Mouse (Mus musculus): ENCODE results near the gene Zfp185. TPM values are rescaled to one million over a fixed set of nuclear protein-coding genes. Genes with fewer than 3 reads are reported as not detected.

Zfp185 gene
- total RNA-seq (2021) = 1 to 10 TPM; 1.3 to 1.4 TPM
- long read RNA-seq, partial matches to known transcripts = 0 of 3 reads
- long read RNA-seq, other reads (novel, unspliced or antisense) = 2 of 3 reads

DNA sequence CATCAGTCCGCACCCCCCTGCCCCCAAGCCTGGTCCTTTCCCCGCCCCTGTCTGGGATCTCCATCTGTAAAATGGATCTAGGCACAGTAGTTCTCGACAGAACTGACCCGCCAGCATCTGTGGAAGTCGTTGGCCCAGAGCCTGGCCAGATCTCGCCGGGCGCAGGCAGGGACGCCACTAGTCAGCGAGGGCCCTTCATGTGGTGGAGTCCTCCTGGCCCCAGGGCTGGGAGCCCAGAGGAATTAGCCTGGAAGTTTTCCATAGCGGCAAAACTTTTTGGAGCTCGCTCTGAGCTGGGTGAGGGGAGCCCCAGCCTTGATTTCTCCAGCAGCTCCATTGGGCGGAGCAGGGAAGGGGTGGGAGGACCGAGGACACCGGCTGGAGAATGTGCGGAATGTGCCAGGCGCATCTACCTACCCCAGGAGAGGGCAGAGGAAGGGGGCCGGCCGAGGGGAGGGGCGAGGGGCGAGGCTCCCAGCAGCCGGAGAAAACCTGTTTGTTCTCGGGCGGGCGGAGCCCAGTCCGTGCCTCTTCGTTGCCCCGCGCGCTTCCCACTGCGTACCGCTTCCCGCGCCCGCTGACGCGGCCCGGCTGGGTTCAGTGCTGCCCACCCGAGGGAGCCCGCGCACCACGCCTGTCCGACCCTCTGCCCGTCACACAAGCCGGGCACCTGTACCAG, at the start of gene Zfp185:
TSS of gene Zfp185 (plus strand) at position 499 of the 679 bp plus-strand sequence.
- peak in 1 of 2 experiments; percentile 5 for DNase-seq (ENCODE audit: low spot score in 2 of 2)

DNA sequence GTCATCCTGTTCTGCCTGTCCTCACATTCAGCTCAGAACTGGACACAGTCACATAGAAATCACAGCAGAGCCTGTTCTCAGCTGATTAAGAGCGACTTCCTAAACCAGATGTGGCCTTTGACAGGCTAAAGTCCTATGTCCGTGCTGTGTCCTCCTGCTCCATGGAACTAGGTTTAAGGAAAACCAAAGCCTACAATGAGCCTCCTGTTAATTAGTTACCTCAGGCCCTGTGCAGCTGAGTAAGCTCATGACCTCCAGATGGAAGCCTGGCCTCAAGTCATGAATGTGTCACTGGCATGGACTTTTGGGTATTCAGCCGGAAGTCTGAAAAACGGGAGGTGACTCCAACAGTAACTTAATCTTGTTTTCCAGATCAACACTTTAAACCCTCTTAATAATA, 33.7 kb upstream of the Zfp185 start:
- DNase-seq (ENCODE audit: low spot score in 2 of 2) = no peak

GRCm38 (mm10) chrX:72956486-72956885, 30.7 kb upstream of the Zfp185 start:
- no peak for DNase-seq (ENCODE audit: low spot score in 2 of 2)

DNA sequence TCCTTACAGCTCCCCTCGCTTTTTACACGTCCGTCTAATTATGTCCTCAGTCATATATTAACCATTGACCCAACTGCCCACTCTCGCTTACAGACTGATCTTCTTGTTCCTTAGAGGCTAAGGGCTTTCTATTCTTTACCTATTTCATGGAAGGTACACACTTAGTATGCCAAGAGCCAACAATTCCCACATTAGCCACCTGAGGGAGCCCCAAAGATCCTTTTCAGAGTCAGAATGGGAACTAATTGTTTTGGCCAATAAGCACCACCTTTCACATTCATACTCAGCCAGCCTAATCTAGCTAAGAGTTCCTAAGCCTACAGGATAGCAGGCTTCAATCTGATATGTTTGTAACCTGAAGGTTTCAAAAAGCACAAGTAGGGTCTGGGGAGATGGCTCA, 26.7 kb upstream of the Zfp185 start:
- DNase-seq (ENCODE audit: low spot score in 2 of 2) = peak in 1 of 2 experiments; percentile 19

DNA sequence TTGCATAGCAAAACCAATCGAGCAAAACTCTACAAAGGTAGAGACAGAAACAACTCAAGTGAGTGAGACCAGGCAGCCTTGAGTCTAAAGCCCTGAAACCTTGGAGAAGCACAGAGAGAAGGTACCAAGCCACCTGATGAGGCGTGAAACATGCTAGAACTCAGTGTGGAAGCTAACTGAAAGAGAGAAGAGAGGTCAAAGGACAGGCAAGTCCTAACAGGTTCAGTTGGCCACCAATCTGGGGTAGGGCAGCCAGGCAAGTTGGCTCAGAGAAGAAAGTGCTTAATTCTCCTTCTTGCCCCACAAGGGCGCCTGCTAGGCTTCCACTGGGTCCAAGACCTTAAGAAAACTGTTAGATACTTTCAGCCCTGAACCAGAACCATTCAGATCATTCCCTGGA, 25.6 kb upstream of the Zfp185 start:
- no peak for DNase-seq (ENCODE audit: low spot score in 2 of 2)

DNA sequence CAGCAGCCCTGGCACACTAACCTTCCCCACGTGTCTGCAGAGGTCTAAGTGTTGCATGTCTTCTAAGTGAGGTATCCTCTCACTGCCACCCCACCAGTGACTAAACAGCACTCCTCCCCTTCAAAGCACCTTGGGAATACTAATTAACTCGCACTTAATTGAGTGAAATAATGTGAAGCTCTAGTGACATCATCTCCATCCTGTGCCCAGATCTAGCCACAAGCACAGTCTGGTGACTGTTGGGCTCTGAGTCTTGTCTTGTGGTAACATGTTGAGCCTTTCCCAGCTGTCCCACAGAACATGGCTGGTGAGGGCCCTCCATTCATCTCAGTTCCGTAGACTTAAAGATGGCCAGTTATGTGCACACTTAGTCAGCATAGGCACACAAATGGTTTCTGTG, 24.4 kb upstream of the Zfp185 start:
- DNase-seq (ENCODE audit: low spot score in 2 of 2) = no peak

DNA sequence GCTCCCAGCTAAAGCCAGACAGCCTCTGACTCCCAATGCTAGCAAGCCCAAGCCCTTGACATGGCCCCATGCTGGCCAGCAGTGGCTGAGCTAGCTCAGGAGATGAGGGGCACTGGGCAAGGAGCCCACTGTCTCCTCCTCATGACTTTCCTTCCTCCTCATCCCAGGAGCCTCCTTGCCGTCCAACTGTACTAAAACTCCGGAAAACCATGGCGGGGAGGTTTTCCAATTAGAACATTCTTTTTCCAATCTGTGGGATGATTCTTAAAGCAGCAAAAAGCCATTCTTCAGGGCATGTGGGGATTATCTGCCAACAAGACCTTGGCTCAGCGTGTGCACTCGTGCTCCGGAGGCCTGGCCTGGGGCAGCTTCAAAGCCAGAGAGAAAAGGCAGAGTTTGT, 4.3 kb upstream of the Zfp185 start:
- DNase-seq (ENCODE audit: low spot score in 2 of 2) = no peak

DNA sequence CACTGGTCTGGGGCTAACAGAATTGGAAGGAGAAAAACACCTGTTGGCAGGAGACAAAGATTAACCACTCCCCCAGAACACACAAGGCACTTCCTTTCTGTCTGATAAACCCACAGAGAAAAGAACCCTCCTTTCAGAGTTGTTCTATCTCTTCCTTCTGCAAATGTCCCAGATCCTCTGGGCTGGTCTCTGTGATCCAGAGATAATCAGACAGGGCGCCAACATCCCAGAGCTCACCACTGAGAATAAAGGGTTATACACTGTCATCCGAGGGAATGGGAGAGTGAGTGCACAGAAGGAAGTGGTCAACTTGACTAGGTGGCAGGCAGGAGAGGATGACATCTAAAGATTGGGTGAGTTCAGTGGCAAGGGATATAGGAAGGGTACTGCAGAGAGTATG, 1.5 kb upstream of the Zfp185 start:
- no peak for DNase-seq (ENCODE audit: low spot score in 2 of 2)

DNA sequence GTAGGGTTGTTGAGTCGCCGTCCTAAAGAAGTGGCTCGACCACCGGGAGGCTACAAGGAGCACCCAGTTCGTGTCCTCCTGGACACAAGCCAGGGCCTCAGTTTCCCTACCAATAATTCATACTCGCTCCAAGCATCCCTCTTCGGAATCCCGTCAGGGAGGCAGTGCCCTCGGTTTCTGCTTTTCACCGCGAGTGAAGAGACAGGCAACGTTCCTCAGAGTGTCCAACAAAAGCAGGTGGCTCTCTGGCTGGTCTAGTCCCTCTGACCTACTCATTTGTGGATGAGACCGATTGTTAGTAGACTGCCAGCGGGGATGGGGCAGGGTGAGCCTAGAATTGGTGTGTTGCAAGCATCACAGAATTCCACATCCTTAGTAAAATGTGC, 374 bp downstream of the Zfp185 start:
- no peak for DNase-seq (ENCODE audit: low spot score in 2 of 2)

DNA sequence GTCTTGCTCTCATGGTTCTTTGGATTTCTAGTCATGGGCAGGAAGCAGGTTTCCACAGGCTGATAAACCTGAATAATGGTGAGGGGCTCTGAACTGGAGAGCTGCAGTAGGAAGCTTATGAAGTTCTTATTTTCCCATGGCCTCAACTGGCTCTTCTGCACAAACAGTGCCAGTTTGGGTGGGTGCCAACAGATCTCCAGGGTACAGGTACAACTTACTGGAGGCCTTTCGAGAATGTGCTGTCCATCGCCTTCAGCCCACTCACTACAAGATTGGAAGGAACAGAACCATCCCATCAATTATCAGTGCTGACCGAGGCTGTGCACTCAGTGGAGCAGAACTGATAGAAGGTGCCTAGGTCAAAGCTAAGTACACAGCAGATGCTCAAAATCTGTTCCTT, 1.3 kb downstream of the Zfp185 start:
- no peak for DNase-seq (ENCODE audit: low spot score in 2 of 2)

DNA sequence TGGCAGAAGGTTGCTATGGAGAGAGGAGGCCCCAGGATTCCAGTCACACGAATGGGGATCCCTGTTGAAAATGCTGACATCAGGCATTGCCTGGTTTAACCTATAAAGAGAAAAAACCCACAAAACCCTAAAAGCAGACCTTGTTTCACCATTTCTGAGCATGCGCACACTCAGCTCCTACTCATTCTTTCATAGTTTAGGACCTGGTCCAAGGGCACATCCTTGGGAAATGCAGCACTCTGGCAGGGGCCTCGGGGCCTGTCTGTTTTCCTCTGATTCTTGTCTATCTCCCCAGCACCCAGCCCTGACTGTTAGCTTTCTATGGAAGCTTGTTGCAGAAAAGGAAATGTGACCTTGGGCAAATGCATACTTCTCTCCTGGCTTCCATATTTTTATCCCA, 3.4 kb downstream of the Zfp185 start:
- DNase-seq (ENCODE audit: low spot score in 2 of 2) = peak in 1 of 2 experiments; percentile 16

- no peak for DNase-seq (ENCODE audit: low spot score in 2 of 2)
These were observed 5.3 kb downstream of the Zfp185 start for GRCm38 (mm10) chrX:72992291-72992919.

- DNase-seq (ENCODE audit: low spot score in 2 of 2) = no peak
These were observed 8.4 kb downstream of the Zfp185 start for GRCm38 (mm10) chrX:72995542-72995941.

DNA sequence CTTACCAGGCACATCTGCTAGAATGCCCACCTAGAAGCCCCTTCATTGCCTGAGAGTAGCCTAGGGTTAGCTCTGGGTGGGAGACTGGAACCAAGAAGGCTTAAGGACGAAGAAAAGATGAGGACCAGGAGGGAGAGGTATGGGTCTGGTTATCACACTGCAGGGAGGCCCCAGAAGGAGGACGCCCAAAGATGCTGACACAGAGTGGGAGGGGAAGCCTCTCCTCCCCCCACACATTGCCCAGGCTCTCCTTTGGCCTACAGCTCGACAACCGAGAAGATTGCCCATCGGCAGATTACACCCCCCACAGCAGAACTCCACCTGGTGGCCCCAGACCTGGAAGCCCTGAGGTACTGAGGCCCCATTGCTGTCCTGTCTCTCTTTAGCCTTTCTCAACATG, 16.0 kb downstream of the Zfp185 start:
- DNase-seq (ENCODE audit: low spot score in 2 of 2) = no peak

DNA sequence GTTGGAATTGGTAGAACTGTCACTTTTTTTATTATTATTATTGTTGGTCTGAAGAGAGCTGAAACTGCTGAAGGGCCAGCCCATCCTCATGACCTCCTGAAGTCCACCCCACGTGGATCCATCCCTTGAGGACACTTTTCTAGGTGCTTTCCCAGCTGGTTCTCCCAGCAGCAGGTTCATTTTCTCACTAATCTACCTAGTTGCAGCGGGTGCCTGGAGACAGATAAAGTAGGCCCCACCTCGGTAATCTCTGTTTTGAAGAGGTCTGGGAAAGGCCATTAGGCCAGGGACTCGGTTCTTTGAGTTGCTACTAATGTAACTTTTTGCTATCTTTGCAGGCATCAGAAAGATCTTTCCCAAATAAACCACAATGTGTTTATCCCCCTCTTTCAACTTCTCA, 18.5 kb downstream of the Zfp185 start:
- no peak for DNase-seq (ENCODE audit: low spot score in 2 of 2)

DNA sequence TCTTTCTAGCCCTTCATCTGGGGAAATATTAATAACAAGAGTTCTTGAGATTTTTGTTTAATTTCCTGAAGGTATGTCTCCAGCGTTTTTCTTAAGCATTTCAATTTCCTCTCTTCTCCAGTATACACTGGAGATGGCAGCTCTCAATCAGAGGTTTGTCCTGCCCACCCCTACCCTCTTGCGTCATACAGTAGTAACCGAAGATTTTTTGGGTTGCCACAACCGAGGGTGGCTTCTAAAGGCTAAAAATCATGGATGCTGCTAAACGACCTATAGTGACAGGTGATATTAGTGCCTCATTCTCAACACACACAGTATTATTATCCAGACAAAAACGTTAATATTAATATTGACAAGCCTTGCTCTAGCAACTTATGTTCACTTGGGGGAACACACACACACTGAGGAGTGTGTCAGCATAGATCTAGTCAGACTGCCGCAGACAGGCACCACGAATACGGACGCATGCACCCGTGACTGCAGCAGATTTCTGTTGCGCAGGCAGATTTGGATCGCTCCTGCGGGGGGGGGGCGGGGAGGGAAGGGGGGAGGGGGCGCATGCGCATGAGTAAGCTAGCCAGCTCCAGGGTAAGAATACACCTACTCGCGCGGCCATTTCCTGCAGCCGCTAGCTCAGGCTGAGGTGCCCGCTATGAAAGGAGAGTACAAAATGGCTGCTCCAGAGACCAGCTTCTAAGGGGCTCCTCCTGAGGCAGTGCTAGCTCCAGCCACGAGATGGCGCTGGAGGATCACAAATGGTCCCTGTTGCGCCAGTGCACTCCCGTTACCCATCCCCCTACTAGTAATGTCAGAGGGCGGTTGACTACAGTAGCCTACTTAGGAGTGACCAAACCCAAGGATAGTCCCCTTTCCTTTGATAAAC, 20.7 kb downstream of the Zfp185 start:
- DNase-seq (ENCODE audit: low spot score in 2 of 2) = peak; percentile 85 to 96

DNA sequence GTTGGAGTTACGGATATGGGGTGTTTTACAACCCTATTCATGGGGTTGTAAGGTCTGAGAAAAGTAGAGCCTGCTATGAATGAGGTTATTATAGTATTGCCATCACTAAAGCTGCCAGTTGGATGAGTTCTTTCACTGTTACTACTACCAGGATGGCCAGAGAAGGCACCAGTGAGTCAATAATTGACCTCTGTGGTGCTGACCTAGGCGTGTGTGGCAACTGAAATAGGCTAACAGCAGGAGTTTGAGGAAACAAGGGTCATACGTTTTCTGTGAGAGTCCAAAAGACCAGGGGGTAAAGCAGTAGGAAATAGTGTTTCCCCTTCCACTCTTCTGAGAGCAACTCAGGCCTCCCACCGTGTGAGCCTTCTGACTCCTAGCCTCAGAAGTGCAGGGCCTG, 25.7 kb downstream of the Zfp185 start:
- no peak for DNase-seq (ENCODE audit: low spot score in 2 of 2)

- DNase-seq (ENCODE audit: low spot score in 2 of 2) = no peak
These were observed 49.9 kb downstream of the Zfp185 start, which contains the start of gene Pnma5 for GRCm38 (mm10) chrX:73037003-73037402. TSS of gene Pnma5 (minus strand) at chrX:73037103.

GRCm38 (mm10) chrX:73038831-73039230, 51.7 kb downstream of the Zfp185 start:
- DNase-seq (ENCODE audit: low spot score in 2 of 2) = no peak

GRCm38 (mm10) chrX:73039666-73040065, 52.5 kb downstream of the Zfp185 start:
- DNase-seq (ENCODE audit: low spot score in 2 of 2) = no peak

GRCm38 (mm10) chrX:73053860-73054563, 66.9 kb downstream of the Zfp185 start:
- DNase-seq (ENCODE audit: low spot score in 2 of 2) = peak; percentile 90 to 97
